Mouse (Mus musculus) ES-E14 (cell line): ENCODE measurements around the gene Kcnab1.

Experiments
- HCFC1 ChIP-seq: IDR thresholded peaks from 2 replicates; pipeline ENCODE4 v1.6.1; 2012; ENCODE audit warnings: low read length, inconsistent platforms, borderline replicate concordance; ENCODE audit not compliant: insufficient read depth
- ZNF384 ChIP-seq: IDR thresholded peaks from 2 replicates; pipeline ENCODE4 v1.6.1; 2012; ENCODE audit warnings: low read depth, low read length, inconsistent platforms

DNA sequence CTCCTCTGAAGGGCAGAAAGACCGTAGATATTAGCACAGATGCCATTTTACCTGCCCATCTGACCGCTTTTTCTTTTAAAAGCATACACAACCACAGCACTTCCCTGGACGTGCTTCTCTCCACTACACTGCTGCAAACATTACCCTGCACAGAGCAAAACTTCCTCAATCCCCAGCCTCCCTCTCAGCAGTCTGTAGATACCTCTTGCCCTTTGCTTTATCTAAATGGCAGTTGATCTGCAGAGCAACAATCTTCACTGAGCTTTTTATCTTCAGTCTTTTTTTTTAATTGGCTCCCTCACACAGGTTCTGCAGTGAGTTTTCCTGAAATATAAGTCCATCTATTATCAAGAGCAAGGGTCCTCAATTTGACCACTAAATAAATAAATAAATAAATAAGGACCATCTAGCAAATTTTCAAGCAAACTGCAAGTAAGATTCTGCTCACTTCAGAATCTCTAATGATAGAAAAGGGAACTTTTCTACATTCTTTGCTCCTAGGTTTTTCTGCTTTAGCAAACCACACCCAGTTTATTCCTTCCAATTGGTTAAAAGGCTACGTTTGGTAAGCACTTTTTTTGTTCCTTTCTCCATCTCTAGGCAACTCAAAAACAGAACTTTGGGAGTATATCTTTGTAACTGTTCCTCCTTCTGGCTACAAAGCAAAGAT, 287.8 kb downstream of the Kcnab1 start:
- TF ChIP-seq HCFC1 (no peak), ZNF384 (no peak)
